Mouse (Mus musculus) c-Kit-negative CD71-positive TER-119-positive erythroid progenitor cells, embryonic 14.5 days (primary cell): ENCODE data around the gene Dpp9.

Experiments
- DNase-seq: peaks from one replicate; pipeline ENCODE4 v3.0.0-alpha.2; 2013; ENCODE audit warnings: low read depth, low spot score

Dpp9 gene

GRCm38 (mm10) chr17:56183658-56184103, 35.0 kb downstream of the Dpp9 start, which contains the start of gene Mydgf:
Mydgf (minus strand) TSS chr17:56183920.
- peak; percentile 86 for DNase-seq

GRCm38 (mm10) chr17:56182975-56183657, 35.6 kb downstream of the Dpp9 start:
- DNase-seq, result no peak

GRCm38 (mm10) chr17:56175416-56175815, 43.3 kb downstream of the Dpp9 start:
- DNase-seq, result no peak

GRCm38 (mm10) chr17:56173401-56174046, 45.2 kb downstream of the Dpp9 start:
- no peak for DNase-seq

- DNase-seq, result no peak
Measured at GRCm38 (mm10) chr17:56171881-56172280, 46.8 kb downstream of the Dpp9 start.

GRCm38 (mm10) chr17:56171456-56171855, 47.2 kb downstream of the Dpp9 start:
- DNase-seq, result no peak

- no peak for DNase-seq
Measured at GRCm38 (mm10) chr17:56170636-56171035, 48.1 kb downstream of the Dpp9 start.

GRCm38 (mm10) chr17:56169830-56170229, 48.9 kb downstream of the Dpp9 start:
- no peak for DNase-seq

GRCm38 (mm10) chr17:56165671-56166070, 53.0 kb downstream of the Dpp9 start:
- no peak for DNase-seq

GRCm38 (mm10) chr17:56164510-56164909, 54.2 kb downstream of the Dpp9 start:
- no peak for DNase-seq

- DNase-seq, result no peak
Measured at GRCm38 (mm10) chr17:56163523-56164102, 55.1 kb downstream of the Dpp9 start.

GRCm38 (mm10) chr17:56162231-56162774, 56.4 kb downstream of the Dpp9 start, which contains the start of gene Tnfaip8l1:
Tnfaip8l1 (plus strand) TSS chr17:56162477.
- peak; percentile 74 for DNase-seq

GRCm38 (mm10) chr17:56159729-56160128, 59.0 kb downstream of the Dpp9 start:
- DNase-seq, result no peak

GRCm38 (mm10) chr17:56153643-56154042, 65.1 kb downstream of the Dpp9 start:
- DNase-seq, result no peak

GRCm38 (mm10) chr17:56149897-56150296, 68.8 kb downstream of the Dpp9 start:
- DNase-seq, result no peak

- DNase-seq, result no peak
Measured at GRCm38 (mm10) chr17:56148790-56149618, 69.7 kb downstream of the Dpp9 start.

GRCm38 (mm10) chr17:56148280-56148679, 70.4 kb downstream of the Dpp9 start:
- DNase-seq, result no peak

- no peak for DNase-seq
Measured at GRCm38 (mm10) chr17:56147420-56147819, 71.3 kb downstream of the Dpp9 start.

- DNase-seq, result no peak
Measured at GRCm38 (mm10) chr17:56146131-56146530, 72.6 kb downstream of the Dpp9 start.

GRCm38 (mm10) chr17:56144546-56144945, 74.2 kb downstream of the Dpp9 start:
- DNase-seq, result no peak
